Mouse (Mus musculus): ENCODE data around the gene Aldh1l1.

The Aldh1l1 gene

DNA sequence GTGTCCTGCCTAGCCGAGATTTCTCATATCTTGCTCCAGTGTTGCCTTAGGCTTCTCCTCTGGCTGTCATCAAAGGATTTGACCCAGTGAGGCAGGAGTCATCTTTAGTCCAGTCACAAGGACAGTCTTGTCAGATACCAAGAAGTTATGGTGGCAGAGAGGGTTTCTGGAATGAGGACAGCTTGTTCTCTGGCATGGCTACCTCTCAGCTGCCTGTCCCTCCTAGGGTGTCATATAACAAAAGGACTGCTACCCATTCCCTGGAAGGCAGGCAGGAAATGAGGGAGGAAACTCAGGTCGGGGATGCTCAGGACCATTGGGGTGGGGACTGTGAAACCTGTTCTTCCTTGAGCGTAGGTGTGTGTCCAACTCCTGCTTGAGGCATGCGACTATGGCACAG is 14.1 kb upstream of the Aldh1l1 start:
- no peak for DNase-seq (ENCODE audit: low spot score)

DNA sequence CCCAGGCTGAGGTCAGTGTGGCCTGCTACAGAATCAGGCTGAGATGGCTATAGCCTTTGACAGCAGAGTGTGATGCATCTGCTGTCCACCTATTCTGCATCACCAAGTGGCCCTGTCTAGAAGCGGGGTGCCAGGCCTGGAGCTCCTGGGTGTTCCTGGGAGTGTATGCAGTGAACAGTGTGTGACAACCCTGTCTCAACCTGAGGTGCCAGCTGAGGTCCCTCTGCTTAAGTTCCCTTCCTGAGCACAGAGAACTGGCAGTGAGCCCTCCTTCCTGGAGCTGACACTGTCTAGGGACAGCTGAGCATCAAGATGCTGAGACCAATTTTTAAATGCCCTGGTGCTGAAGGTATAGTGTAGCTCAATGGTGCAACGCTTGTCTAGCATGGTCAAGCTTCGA is 13.5 kb upstream of the Aldh1l1 start:
- DNase-seq (ENCODE audit: low spot score), result no peak

DNA sequence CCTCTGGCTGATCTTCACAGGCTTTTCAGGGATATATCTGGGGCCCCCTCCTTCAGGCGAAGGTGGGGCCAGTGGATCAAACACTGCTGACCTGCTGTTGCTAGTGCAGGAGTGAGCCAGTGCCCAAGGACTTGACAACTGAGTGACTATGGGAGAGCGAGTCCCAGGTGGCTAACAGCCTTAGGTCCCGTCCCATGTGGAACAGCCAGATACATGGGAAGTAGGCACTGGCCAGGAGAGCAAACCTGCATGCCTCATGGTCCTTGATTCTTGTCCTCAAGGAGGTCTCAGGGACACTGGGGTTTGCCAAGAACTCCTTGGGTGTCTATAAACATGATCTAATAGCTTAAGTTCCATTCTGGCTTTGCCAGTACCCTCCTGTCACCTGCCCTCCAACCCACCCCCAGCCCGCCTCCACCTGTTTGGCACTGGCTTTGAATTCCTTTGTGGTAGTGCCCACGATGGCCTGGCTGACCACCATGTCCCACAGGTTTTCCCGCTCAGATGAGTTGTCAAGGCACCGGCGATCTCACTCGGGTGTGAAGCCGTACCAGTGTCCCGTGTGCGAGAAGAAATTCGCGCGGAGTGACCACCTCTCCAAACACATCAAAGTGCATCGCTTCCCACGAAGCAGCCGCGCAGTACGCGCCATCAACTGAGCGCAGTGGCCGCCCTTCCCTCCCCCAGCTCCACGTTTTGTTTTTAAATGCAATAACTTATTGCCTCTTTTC is 12.4 kb upstream of the Aldh1l1 start:
- no peak for DNase-seq (ENCODE audit: low spot score)

DNA sequence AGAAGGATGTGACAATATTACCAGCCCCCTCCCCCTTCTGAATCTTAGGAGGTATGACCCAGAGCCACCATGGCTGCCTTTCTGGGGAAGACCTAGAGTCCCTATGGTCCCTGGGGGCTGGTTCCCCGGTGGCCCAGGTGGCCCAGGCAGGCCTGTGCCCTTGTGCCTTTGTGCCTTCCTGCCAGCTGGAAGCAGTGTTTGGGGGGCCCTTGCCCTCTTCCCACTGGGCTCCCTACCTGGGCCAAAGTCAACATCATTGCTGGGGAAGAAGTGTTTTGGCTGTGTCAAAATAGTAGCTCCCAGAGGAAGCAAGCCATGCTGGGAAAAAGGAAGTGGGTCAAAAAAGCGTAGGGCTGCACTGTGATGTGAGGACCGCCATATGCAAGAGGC is 11.9 kb upstream of the Aldh1l1 start:
- no peak for DNase-seq (ENCODE audit: low spot score)

DNA sequence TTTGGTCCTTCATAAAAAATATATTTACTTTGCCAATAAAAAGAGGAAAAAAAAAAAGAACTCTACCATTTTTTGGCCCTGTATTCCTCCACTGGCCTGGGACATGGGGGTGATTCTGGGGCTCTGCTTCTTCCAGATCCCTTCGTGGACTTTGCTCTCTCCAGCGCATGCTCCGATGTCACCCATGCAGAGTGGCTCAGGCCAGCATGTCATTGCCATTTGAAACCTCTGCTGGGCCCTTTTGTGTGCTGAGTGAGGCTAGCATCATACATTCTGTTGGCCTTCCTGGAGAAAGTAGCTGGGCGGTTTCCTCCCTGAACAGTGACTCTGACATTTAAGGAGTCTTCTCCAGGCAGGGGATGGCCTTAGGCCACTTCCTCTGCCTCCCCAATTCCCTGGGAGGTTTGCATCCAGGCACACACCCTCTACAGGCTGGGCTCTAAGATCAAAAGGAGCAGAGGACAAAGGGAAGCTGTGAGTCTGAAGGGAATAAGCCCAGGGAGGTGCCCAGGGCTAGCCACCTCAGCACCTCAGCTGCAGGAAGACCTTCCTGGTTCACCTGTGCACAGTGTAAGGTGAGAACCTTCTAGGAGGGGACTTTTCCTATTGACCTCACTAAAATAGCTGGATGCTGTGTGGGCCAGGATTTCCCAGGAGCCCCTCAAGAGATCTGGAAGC is 10.9 kb upstream of the Aldh1l1 start:
- no peak for DNase-seq (ENCODE audit: low spot score)

DNA sequence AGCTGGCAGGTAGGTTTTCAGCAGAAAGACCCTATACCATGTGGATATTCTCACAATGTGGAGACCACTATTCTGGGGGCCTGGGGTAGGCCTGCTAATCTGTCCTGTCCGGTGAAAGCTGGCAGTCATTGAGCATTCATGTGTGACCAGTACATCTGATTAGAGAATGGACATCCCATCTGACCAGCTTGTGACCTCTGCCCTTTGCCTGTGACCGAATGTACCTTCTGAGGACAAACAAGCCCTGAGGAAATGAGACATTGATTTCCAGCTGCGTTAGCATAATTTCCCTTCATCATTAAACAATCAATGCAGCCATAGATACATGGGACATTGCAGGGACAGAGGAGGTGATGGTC is 10.4 kb upstream of the Aldh1l1 start:
- no peak for DNase-seq (ENCODE audit: low spot score)

DNA sequence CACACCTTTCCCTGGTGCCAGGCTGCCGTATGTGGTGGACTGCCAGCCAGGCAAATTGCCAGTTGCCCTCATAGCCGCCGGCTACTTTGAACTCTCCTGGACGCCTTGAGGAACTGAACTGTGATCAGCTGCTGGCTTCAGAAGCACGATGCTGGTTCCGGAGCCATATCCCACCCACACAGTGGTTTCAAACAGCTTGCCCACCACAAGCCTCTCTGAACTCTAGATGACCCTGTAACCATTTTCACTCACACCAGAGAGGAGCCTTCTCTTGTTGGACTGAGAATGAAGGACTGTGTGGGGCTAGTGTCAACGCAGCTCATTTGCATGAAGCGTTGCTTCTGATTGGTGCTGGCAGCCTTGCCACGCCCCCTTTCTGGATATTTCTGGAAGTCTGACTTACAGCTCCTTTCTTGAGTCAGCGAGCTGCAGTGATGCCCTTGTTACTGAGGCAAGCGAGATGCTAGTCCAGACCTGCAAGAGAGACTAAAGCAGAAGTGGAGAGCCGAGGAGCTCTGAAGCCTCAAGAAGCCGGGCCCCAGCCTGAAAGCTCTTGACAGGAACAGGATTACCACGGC is 9.2 kb upstream of the Aldh1l1 start:
- DNase-seq (ENCODE audit: low spot score), result no peak

DNA sequence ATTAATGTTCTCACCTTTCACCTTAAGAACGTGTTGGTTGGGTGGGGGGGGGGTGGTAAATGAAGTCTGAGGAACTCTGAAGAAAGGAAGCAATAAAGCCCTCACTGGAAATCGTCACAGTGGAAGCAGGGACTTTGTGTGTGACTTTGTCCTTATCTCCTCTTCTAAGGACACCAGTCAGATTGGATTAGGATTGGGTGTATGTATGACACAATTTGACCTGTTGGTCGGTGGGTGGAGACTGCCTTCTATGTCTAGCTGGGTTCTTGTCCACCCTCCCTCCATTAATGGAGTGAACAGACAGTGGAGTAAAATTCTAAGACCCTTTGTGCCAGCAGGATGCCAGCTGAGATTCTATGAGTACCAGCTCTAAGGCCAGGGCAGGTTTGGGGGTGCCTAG is 2.0 kb upstream of the Aldh1l1 start:
- DNase-seq (ENCODE audit: low spot score), result no peak

DNA sequence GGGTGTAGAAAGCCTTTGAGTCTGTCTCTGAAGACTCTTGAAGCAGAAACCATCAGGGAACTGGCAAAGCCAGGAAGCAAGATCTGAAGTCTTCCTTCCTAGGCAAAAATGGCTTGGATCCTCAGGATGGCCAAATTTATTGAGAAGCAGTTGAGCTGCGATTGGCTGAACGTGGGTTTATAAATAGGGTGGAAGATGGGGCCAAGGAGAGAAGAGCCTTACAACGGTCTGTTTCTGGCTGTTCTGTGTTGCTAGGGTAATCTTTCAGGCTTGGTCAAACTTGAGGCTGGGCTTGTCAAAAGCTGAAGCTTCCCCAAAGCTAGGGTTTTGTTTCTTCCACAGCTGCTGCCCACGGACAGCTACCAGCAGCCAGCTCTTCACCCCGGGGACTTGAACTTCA is 1.4 kb upstream of the Aldh1l1 start:
- DNase-seq (ENCODE audit: low spot score), result no peak

DNA sequence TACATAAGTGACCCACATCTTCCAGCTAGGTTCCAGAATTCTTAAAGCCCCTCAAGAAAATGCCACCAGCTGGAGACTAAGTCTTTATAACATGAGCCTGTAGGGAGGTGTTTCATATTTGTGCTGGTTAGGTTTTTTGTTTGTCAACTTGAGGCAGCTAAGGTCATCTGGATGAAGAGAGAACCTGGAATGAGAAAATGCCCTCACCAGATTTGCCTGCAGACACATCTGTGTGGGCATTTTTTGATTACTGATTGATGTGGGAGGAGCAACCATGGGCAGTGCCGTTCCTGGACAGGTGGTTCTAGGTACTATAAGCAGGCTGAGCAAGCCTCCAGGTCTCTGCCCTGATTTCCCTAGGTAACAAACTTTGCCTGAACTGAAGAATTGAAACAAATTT is 1.3 kb downstream of the Aldh1l1 start:
- DNase-seq (ENCODE audit: low spot score), result no peak

DNA sequence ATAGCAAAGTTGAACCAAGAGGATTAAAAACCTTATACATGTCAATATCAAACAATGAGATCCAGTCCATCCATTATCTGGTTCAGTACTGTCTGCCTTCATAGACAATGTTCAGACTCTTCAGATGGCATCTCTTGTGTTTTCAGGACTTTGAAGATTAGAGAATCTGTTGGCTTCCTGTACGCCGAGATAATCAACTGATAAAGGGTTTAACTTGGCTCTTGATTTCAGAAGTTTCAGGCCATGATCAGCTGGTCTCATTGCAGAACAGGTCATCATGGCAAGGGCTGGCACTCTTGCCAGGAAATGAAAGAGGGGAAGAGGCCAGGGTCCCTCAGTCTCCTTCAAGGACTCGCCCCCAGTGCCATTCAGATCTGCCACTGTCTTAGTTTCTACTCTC is 3.3 kb downstream of the Aldh1l1 start:
- DNase-seq (ENCODE audit: low spot score), result no peak

DNA sequence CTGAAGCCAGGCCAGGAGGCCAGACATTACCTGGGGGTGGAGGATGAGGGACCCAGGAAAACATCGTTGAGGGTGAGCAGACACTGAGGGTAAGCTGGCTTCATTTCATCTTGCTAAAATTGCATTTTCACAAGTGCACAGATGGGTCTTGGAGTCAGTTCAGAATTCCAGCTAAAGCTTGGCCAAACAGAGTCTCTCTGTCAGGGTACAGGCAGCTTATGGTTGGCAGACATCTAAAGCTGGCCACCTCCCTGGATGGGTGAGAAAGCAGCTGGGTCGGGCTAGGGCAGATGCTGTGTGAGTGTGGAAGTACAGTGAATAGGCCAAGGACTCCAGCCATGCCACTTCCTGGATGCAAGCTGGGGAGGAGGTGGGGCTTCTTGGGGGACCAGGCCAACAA is 4.7 kb downstream of the Aldh1l1 start:
- DNase-seq (ENCODE audit: low spot score), result no peak

DNA sequence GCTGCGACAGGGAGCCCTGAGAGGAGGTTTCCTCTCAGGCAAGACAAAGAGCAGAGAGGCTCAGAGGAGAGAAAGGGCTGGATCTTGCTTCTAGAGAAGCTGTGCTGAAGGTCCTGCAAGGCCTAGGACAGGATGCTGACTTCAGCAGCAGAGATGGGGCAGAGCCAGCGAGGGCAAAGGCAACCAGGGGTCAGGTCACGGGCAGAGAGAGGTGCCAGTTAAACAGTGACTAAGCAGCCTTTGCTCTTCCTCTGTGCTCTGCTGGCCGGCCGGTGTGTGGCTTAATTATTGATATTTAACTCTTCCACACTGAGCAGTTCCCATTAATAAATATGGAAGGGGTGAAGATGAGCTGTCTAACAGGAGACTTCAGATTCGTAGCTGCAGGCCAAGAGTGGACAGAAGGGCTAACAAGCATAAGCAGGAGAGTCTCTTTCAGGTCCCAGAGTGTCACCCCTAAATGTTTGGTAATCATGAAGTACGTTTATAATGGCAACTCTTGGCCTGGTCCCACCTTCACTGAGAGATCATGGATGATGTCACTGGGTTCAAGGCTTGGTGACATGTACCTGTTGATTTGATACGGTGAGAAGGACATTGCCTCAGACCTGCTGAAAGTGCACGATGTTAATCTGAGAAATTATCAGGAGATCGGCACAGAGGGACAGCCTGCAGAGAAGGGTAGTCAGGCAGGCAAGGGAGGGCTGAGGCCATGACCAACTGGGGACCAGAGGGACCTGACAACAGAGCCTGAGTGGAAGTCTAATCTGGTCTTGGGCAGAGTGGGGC is 5.9 kb downstream of the Aldh1l1 start:
- no peak for DNase-seq (ENCODE audit: low spot score)

DNA sequence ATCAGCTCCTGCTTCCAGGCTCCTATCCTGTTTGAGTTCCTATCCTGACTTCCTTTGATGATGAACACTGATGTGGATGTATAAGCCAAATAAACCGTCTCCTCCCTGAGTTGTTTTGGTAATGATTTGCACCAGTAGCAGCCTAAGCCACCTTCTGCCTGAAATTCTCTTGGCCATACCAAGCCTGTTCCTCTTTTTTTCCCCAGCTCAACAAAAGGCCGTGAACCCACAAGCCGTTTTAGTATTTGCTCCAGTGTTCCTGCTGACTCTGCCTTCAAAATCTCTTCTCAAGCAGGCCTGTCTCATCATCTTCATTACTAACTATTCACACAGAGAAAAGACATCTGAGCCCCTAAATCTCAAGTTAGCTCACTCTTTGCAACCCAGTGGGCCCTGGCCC is 7.9 kb downstream of the Aldh1l1 start:
- DNase-seq (ENCODE audit: low spot score), result no peak

DNA sequence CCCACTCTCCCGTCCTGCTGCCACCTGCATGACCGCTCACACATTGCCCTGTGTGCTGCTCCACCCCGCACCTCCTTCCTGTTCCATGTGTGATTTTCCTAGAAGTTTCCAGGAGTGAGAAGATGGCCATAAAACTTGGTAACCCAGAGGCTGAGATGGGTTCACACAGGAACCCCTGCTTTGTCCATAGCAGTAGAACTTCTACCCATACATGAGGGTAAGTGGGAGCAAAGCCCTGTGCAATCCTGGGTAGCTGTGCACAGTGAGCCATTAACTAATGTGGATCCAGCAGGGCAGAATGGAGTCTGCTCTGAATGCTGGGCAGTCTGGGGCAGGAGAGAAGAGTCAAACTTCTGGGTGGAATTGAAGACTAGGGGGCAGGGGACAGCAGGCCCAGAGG is 8.3 kb downstream of the Aldh1l1 start:
- DNase-seq (ENCODE audit: low spot score), result no peak

DNA sequence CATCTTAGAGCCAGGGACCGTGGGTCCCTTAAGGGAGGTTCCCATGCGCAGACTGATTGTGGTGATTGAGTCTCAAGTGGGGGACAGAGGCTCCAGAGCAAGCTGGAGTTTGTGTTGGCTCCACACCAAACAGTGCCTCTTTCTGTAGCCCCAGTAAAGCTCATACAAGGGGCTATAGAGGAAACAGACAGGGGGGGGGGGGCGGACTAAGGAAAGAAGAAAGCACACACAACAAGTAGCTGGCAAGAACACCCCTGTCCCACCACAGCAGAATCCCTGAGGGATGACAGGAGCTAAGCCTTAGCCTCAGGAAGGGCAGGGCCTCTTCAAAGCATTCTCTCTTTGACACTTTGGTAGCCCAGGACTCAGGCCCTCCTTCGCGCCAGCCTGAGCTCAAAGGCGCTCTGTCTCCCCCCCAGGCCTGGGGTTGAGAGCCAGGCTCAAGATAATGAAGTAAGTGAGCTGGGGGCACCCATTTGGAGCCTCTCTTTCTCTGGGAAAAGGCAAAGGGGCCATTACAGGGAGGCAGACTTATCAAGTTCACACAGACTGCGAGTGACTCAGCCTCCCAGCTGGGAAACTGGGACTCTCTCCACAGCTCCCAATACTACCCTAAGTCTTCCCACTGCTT is 9.2 kb downstream of the Aldh1l1 start:
- DNase-seq (ENCODE audit: low spot score), result no peak

DNA sequence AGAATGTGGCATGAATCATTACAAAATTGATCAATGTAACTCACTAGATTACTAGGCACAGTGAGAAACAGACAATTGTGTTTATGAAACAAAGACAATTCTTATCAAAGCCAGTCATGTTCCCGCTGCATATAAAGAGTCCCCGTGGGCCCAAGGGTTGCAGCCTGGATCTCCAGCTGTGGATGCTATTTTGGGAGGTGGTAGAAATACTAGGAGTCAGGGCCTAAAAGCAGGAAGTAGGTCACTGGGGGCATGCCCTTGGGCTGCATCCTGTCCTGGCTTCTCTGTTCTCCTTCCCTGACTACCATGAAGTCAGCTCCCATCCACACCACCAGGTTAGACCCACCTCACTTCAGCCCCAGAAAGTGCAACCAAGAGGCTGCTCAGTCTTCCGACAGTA is 10.0 kb downstream of the Aldh1l1 start:
- no peak for DNase-seq (ENCODE audit: low spot score)

DNA sequence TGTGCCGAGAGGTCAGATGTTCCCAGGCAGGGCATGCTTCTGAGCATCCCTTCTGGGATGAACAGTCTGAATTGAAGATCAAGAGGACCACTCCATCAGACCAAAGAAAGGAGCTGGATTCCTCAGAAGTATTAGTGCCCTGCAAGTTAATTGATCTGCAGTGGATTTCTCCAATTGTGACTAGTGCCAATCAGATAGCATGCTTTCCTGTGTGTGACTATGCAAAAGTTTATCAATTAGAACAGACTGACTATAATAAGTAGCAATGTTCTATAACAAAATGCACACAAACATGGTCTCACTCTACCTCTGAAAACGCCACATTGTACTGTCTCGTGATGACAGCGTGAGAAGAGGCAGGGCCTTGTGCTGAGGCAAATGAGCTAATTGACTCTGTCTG is 13.3 kb downstream of the Aldh1l1 start:
- DNase-seq (ENCODE audit: low spot score), result no peak

DNA sequence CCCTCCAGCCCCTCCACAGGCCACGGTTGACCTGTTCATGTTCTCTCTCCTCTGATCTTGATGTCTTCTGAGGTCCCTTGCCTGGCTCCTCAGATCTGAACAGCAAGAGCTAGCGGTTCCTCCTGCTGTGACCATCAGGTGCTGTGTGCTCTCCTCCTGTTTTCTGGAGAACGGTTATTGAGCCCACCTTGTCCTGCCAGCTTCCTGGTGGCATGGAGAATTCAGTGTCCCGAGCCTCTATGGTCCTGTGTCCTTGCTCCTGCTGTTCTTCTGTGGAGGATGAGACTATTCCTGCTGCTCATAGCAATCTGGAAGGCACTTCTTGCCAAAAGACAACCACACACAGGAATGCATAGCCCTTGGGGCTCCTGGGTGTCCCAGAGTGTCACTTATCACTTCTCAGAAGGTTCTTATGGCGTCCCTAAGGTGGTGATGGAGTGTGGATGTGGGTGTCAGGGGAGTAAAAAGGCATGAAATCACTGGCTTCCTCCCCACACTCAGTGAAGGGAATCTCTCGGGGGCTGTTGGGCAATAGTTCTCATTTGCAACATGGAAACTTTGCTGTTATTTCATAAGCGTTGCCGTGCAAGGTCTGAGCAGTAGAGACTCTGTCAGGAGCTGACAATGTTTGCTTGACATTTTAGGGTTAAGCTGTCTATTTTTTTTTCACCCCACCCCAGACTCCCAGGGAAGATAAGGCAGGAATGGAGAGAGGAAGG is 15.2 kb downstream of the Aldh1l1 start:
- DNase-seq (ENCODE audit: low spot score), result no peak

DNA sequence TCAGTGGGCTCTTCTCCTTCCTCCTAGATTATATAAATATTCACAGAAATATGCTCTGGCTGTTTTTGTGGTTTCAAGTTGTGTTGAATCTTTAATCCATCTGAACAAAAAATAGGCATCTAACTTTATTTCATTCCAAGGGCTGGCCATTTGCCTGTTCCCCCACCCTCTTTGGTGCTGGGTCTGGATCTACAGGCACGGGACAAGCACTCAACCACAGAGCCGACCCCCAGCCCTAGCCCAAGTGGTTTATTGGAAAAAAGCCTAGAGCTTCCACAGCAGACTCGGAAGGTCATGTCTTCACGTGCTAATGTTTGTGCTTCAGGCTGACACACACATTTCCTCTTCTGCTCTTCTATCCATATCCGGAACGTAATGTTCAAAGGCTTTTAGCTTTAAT is 19.7 kb downstream of the Aldh1l1 start:
- no peak for DNase-seq (ENCODE audit: low spot score)

DNA sequence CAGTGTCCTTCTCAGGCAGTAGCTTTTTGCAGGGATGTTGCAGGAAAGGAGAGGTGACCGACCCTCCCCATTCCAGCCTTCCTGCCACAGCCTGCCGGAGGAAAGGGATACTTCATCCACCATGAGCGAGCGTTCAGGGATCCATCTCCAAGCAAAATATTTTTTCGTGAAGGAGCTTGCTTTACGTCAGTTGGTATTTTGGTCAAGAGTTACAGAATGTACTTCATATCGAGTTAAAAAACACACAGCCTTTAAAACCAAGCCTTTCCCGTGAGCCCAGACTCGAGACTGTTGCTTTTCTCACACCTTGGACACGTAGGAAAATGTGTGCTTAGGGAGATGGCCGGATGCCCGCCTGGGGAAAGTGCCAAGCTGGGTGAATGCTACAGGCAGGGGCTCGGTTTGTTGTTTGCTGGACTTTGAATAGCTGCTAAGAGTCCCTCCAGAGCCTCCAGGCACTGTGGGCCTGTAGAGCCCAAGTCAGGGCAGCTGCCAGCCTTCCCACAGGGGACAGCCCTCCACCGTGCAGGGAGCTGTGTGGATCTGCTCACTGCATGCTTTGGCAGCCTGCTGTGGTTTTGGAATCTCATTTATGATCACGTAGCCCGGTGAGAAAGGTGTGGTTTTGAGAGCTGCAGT is 20.6 kb downstream of the Aldh1l1 start:
- DNase-seq (ENCODE audit: low spot score), result no peak

Data from retina, embryonic 14.5 days (tissue).